Mouse (Mus musculus) erythroid progenitor cell, adult 5-6 weeks (primary cell): ENCODE results near the gene Olfml2a. TPM values are rescaled to one million over a fixed set of nuclear protein-coding genes. Genes with fewer than 3 reads are reported as not detected.
"Not testable (repeated sequence)": the region's sequence is repeated elsewhere in the genome, so short reads cannot be mapped to it uniquely, and the experiment has no call there.

Source experiments
- ATAC-seq: replicated peaks from 2 replicates; pipeline ENCODE4 v1.8.0; 2016; ENCODE audit warnings: moderate number of reproducible peaks, mild to moderate bottlenecking, moderate TSS enrichment, inconsistent platforms; ENCODE audit not compliant: poor library complexity, low FRiP score, severe bottlenecking
- total RNA-seq, 2 experiments: library from RNA; stranded (forward) in 1 of 2; stranded (reverse) in 1 of 2; fragments of 150-400 nt in 1 of 2; fragments of 186-747, 209-891 nt in 1 of 2; gene quantifications; 2 replicates each; pipeline versions ENCODE4 v1.2.3 to v1.2.4; 2015 to 2017; ENCODE audit warnings: low replicate concordance in 2 of 2

Gene Olfml2a
- total RNA-seq, 2 experiments from 2014 or later, result not detected

- ATAC-seq, result peak; percentile 8
These were observed 73.8 kb downstream of the Olfml2a start, which contains the start of gene Rpl35 for GRCm38 (mm10) chr2:39005574-39006079. Rpl35 (minus strand) TSS chr2:39005624.

- no peak for ATAC-seq
These were observed 74.5 kb downstream of the Olfml2a start for GRCm38 (mm10) chr2:39006149-39006730.

GRCm38 (mm10) chr2:39007865-39008264 lies 76.1 kb downstream of the Olfml2a start:
- ATAC-seq, result peak; percentile 80

DNA sequence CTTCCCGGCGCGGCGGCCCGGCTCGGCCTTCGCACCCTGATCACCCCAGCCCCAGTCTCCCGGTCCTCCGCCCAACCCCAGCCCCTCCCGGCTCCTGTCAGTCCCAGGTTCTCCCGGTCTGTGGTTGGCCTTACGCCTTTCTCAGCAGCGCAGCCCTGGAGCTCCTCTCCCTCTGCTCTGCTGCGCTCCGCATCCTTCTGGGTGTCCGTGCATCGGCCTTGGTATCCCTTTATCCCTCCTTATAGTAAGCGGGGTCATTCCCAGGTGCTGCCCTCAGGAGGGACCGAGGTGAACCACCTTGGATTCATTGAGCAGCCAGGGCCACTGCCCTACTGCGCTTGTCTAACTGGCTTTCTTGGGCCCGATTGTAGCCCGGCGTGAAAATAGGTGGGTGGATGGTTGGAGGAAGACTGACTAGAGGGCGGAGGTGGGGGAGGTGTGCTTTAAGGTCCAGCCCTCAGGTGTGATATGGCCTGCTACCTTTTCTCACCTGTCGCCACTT lies 76.6 kb downstream of the Olfml2a start:
- ATAC-seq, result peak; percentile 15

DNA sequence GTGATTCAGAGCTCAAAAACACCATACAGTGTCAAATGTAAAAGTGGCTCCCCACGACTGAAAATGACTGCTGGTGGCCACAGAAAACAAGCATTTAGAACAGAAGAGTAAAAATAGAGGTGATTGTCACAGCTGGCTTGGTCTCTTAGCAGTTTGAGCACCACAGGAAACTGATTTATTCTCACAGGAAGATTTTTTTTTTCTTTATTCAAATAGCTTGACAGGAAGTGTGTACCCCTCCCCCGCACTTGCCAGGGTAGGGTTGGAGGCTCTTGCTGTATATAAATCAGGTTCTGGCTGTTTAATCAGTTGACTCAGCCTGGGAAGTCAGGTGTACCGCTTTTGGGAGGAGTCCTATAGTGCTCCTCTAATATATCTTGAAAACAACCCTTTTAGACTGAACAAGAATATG lies 77.2 kb downstream of the Olfml2a start:
- no peak for ATAC-seq

- ATAC-seq, result not testable (repeated sequence)
These were observed 78.4 kb downstream of the Olfml2a start for GRCm38 (mm10) chr2:39010144-39010543.

- ATAC-seq, result no peak
These were observed 79.5 kb downstream of the Olfml2a start for GRCm38 (mm10) chr2:39011264-39011663.

DNA sequence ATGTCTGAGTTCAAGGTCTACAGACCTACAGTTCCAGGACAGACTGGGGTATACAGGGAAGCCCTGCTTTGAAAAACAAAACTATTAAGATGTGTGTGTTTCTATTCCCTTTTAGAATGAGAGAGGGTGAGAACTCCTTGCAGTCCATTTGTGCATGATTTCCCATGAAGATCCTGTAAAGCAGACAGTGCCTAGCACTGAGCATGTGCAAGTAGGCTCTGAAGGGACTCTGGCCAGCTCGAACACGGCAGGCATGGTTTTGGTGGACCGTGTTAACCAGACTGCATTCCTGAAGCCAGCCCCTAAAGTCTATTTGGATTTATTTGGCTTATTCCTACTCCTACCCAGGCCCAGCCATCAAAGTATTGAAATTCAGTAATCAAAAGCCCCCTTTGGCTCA lies 80.2 kb downstream of the Olfml2a start:
- ATAC-seq, result no peak

DNA sequence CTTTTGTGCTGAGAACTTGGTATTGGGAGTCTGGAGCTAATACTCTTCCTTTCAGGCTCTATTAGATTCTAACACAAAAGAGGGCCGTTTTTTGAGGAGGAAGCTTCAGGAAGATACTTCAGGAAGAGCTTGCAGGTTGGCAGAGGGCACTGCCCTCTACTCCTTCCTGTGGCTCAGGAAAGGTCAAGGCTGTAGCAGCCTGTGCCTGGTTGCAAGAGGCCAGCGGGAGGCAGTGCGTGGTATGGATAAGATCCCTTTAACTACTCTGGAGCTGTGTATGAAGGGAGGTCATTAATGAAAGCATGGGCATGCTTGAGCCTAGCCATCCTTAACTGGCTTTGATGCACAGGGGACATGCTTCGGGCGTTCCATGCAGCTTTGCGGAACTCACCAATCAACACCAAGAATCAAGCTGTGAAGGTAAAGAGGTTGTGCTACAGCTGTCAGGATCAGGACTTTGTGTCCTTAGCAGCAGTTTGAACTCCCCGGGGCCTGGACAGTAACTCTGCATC lies 81.0 kb downstream of the Olfml2a start:
- ATAC-seq, result no peak

Other genes with a start within 250 kb of the Olfml2a start
- gene Nr5a1, start 217.4 kb upstream of the Olfml2a start, total RNA-seq (2015; ENCODE audit: low replicate concordance), result not detected in 2 replicates
- not detected in 2 replicates for gene Nr5a1, start 217.4 kb upstream of the Olfml2a start, total RNA-seq (2017; ENCODE audit: low replicate concordance)
- 0.84 TPM in 1 of 2 replicates, not detected in the other for gene Nr6a1, start 4.3 kb upstream of the Olfml2a start, total RNA-seq (2015; ENCODE audit: low replicate concordance)
- 0.13 TPM in 1 of 2 replicates, not detected in the other for gene Nr6a1, start 4.3 kb upstream of the Olfml2a start, total RNA-seq (2017; ENCODE audit: low replicate concordance)
- gene Wdr38, start 65.5 kb downstream of the Olfml2a start, total RNA-seq (2015; ENCODE audit: low replicate concordance), result 0.72 TPM in 1 of 2 replicates, not detected in the other
- 0.13 TPM in 1 of 2 replicates, not detected in the other for gene Wdr38, start 65.5 kb downstream of the Olfml2a start, total RNA-seq (2017; ENCODE audit: low replicate concordance)
- 31.9 and 56.6 TPM in 2 replicates for gene Arpc5l, start 73.4 kb downstream of the Olfml2a start, total RNA-seq (2015; ENCODE audit: low replicate concordance)
- gene Arpc5l, start 73.4 kb downstream of the Olfml2a start, total RNA-seq (2017; ENCODE audit: low replicate concordance), result 33.6 and 47.9 TPM in 2 replicates
- gene Rpl35, start 73.6 kb downstream of the Olfml2a start, total RNA-seq (2015; ENCODE audit: low replicate concordance), result 226 and 288 TPM in 2 replicates
- 201 and 298 TPM in 2 replicates for gene Rpl35, start 73.6 kb downstream of the Olfml2a start, total RNA-seq (2017; ENCODE audit: low replicate concordance)
- gene Golga1, start 133.6 kb downstream of the Olfml2a start, total RNA-seq (2015; ENCODE audit: low replicate concordance), result 10.1 and 19.8 TPM in 2 replicates
- gene Golga1, start 133.6 kb downstream of the Olfml2a start, total RNA-seq (2017; ENCODE audit: low replicate concordance), result 29.3 and 31.5 TPM in 2 replicates